8 mouse cellular contexts compared by ENCODE assay signal in the genomic region with DNA sequence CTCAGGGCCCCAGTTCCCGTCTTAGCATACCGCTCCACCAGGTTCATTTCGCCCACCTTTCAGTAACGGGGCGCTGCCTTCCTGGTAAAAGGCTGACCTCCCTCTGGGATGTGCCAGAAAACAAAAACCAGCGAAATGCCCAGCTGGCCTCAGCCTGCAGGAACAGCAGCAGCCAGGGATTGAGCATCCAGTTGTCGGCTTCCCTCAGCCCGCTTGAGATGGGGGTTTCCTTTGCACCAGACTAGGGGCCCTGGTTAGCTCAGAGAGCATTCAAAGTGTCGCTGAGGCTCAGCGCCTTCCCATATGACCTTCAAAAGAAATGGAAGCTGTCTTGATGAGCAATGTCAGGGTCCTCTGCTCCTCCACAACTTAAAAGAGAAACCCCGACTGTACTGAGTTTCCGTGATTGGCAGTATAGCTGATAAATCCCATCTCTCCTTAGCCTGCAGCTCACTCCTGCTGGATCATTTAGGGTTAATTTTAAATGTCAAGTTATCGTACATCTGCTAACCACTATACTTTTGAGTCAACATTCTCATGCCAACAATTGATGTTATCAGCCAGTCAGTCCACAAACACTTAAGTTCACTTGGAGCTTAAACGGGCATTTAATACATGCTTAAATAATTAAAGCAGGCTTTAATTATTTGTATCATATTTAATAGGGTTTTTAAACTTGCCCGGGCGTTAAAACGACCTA. TPM values are rescaled to one million over a fixed set of nuclear protein-coding genes. Genes with fewer than 3 reads are reported as not detected.
A peak's percentile ranks its signal among the peaks of the same experiment; 100 is the strongest.
DNase-seq lines count a peak whose midpoint lies in the region; ATAC-seq and TF ChIP-seq lines count a peak whose summit lies in the region.

No protein-coding gene starts in this region.

- DNase-seq in heart, embryonic 10.5 days (ENCODE audit: low spot score): no peak
- DNase-seq in heart, adult 11 months: no peak
- no peak for DNase-seq in ovary, postnatal 36 days (ENCODE audit: low spot score)
- no peak for DNase-seq in natural killer cell, adult 2 months (ENCODE audit: low spot score in 2 of 2)
- DNase-seq in ovary, postnatal 14 days (ENCODE audit: low spot score): no peak

- no peaks in the 10 kb centered on the region for H3K79me3 ChIP-seq in C2C12 (ENCODE audit: low read depth)

- no peaks in the 10 kb centered on the region for H3K36me3 ChIP-seq in heart, embryonic 10.5 days
- H3K36me3 ChIP-seq in C2C12 (ENCODE audit: control insufficient read depth, insufficient read depth): no peaks in the 10 kb centered on the region
- no peaks in the 10 kb centered on the region for H3K36me3 ChIP-seq in forebrain, embryonic 12.5 days (replicated peaks)
- H3K36me3 ChIP-seq in liver, embryonic 12.5 days: no peaks in the 10 kb centered on the region

- peak overlapping the region; percentile 89 for H3K27ac ChIP-seq in heart, embryonic 10.5 days
- no peak overlapping the region for H3K27ac ChIP-seq in forebrain, embryonic 12.5 days
- H3K27ac ChIP-seq in liver, embryonic 12.5 days: peak overlapping the region; percentile 82

- peaks cover 24% of the 10 kb centered on the region for H3K4me1 ChIP-seq in heart, embryonic 10.5 days
- peaks cover 9% of the 10 kb centered on the region for H3K4me1 ChIP-seq in forebrain, embryonic 12.5 days
- H3K4me1 ChIP-seq in liver, embryonic 12.5 days: peaks cover 19% of the 10 kb centered on the region

- H3K79me2 ChIP-seq in C2C12 (ENCODE audit: control insufficient read depth, insufficient read depth): no peaks in the 10 kb centered on the region

- no peaks in the 10 kb centered on the region for H3K9me3 ChIP-seq in heart, embryonic 10.5 days
- H3K9me3 ChIP-seq in forebrain, embryonic 12.5 days: no peaks in the 10 kb centered on the region
- no peaks in the 10 kb centered on the region for H3K9me3 ChIP-seq in liver, embryonic 12.5 days (replicated peaks)

- peaks cover 11% of the 10 kb centered on the region; the same call in 1 of the 2 replicates for H3K27me3 ChIP-seq in heart, embryonic 10.5 days (ENCODE audit: insufficient read depth, poor library complexity, severe bottlenecking)
- H3K27me3 ChIP-seq in C2C12 (ENCODE audit: control insufficient read depth, insufficient read depth, insufficient read length): peaks cover 17% of the 10 kb centered on the region
- peaks cover 46% of the 10 kb centered on the region for H3K27me3 ChIP-seq in forebrain, embryonic 12.5 days
- H3K27me3 ChIP-seq in liver, embryonic 12.5 days (replicated peaks): peaks cover 11% of the 10 kb centered on the region; the same call in 1 of the 2 replicates

- no peak for TF ChIP-seq CTCF in C2C12 (IDR thresholded peaks at IDR 0.05; ENCODE audit: control insufficient read depth, insufficient read depth, insufficient read length)

- peak overlapping the region; percentile 56 for H3K4me2 ChIP-seq in forebrain, embryonic 12.5 days
- H3K4me2 ChIP-seq in liver, embryonic 12.5 days: peak overlapping the region; percentile 78

- WGBS in heart, embryonic 10.5 days: 20% methylated on average over 17 of the region's 17 CpGs
- WGBS in forebrain, embryonic 12.5 days: 21% methylated on average over 17 of the region's 17 CpGs
- WGBS in liver, embryonic 12.5 days (ENCODE audit: insufficient replicate concordance): 22% methylated on average over 17 of the region's 17 CpGs

- H3K4me3 ChIP-seq in heart, embryonic 10.5 days: peak overlapping the region; percentile 62
- no peak overlapping the region for H3K4me3 ChIP-seq in C2C12 (ENCODE audit: insufficient read depth, poor library complexity, severe bottlenecking)
- H3K4me3 ChIP-seq in forebrain, embryonic 12.5 days (replicated peaks): peak overlapping the region; percentile 27
- H3K4me3 ChIP-seq in liver, embryonic 12.5 days: peak overlapping the region; percentile 56

- no peak for ATAC-seq in forebrain, embryonic 12.5 days (ENCODE audit: low FRiP score)
- ATAC-seq in liver, embryonic 12.5 days: no peak

- peak overlapping the region; percentile 18 for H3ac ChIP-seq in C2C12 (ENCODE audit: control insufficient read depth, insufficient read length, low read depth)

- H3K9ac ChIP-seq in forebrain, embryonic 12.5 days: peak overlapping the region; percentile 54
- H3K9ac ChIP-seq in liver, embryonic 12.5 days: peak overlapping the region; percentile 63

TF ChIP-seq in C2C12, 6 proteins besides CTCF, POLR2A, EP300 and RAD21:
- no peak for TF ChIP-seq MYOG (IDR thresholded peaks at IDR 0.05; ENCODE audit: control insufficient read depth, extremely low read depth, insufficient read length)
- TF ChIP-seq USF1 (IDR thresholded peaks at IDR 0.05; ENCODE audit: low read depth): no peak
- TF ChIP-seq MAX (IDR thresholded peaks at IDR 0.05): no peak
- TF ChIP-seq MYOD1 (IDR thresholded peaks at IDR 0.05; ENCODE audit: control insufficient read depth, insufficient read length, low read depth): no peak
- no peak for TF ChIP-seq FOSL1 (IDR thresholded peaks at IDR 0.05; ENCODE audit: insufficient read depth, low read length, poor library complexity, severe bottlenecking)
- no peak for TF ChIP-seq CEBPB (IDR thresholded peaks at IDR 0.05; ENCODE audit: low read depth)

RNA-seq across cellular contexts. Expression of a gene that starts 19.5 kb away (rescaled TPM):
- 4.7 and 7.1 TPM in 2 replicates for polyA plus RNA-seq in heart, embryonic 10.5 days (2016; fragmentation: Nextera tagmentation; extraction: Ambion mirVana)
- 0.06 TPM for polyA plus RNA-seq in C2C12 (2012; fragmentation: generic; extraction: Trizol)
- polyA plus RNA-seq in forebrain, embryonic 12.5 days (2016; fragmentation: Nextera tagmentation; extraction: Ambion mirVana): 0.56 and 1.5 TPM in 2 replicates
- polyA plus RNA-seq in liver, embryonic 12.5 days (2016; fragmentation: Nextera tagmentation; extraction: Ambion mirVana): 4.6 and 5.2 TPM in 2 replicates

RNA-seq across cellular contexts. Expression of a gene that starts 40.4 kb away (rescaled TPM):
- polyA plus RNA-seq in heart, embryonic 10.5 days (2016; fragmentation: Nextera tagmentation; extraction: Ambion mirVana): 4.9 and 7.8 TPM in 2 replicates
- 0.16 TPM for polyA plus RNA-seq in C2C12 (2012; fragmentation: generic; extraction: Trizol)
- polyA plus RNA-seq in forebrain, embryonic 12.5 days (2016; fragmentation: Nextera tagmentation; extraction: Ambion mirVana): 1.4 and 1.5 TPM in 2 replicates
- polyA plus RNA-seq in liver, embryonic 12.5 days (2016; fragmentation: Nextera tagmentation; extraction: Ambion mirVana): 3.7 and 4.3 TPM in 2 replicates
